Mouse (Mus musculus) embryo, embryonic 10.5 days (tissue): ENCODE results near the gene 1700042G07Rik.

Experiments used
- DNase-seq: peaks from one replicate; pipeline ENCODE4 v3.0.0-alpha.2; 2015; ENCODE audit warnings: low spot score

Gene 1700042G07Rik

GRCm38 (mm10) chr4:116173072-116173471 lies at the start of gene 1700042G07Rik, which contains the start of gene Gm49337:
TSS of gene 1700042G07Rik (plus strand) at chr4:116173372.
TSS of gene Gm49337 (plus strand) at chr4:116173384.
- no peak for DNase-seq

- DNase-seq, result peak; percentile 99
Measured at GRCm38 (mm10) chr4:116123602-116124519, 49.3 kb upstream of the 1700042G07Rik start, which contains the start of the genes Rad54l and Pomgnt1. TSS of gene Rad54l (minus strand) at chr4:116123690. TSS of gene Pomgnt1 (plus strand) at chr4:116123840.

DNA sequence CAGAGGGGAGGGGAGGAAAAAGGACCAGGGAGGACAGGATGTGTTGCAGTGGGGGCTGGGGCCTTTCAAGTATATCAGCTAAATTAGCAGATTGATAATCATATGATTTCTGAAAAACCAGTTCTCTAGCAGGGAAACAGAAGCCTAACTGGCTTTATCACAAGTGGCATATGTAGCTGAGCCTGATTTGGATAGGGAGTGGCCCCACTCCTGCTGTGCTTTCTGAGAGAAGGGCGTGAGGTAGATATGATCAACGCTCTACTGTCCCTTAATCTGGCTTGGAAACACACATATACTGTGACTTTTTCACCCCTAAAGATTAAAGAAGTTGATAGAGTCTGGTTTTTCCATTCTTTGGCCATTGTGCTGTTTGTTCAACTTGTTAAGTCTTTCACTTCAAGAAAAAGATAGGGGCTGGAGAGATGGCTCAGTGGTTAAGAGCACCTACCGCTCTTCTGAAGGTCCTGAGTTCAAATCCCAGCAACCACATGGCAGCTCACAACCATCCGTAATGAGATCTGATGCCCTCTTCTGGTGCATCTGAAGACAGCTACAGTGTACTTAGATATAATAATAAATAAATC lies 47.3 kb upstream of the 1700042G07Rik start:
- no peak for DNase-seq

- no peak for DNase-seq
Measured at GRCm38 (mm10) chr4:116127956-116128355, 45.2 kb upstream of the 1700042G07Rik start.

- DNase-seq, result no peak
Measured at GRCm38 (mm10) chr4:116133126-116133525, 40.0 kb upstream of the 1700042G07Rik start.

GRCm38 (mm10) chr4:116134990-116135389 lies 38.2 kb upstream of the 1700042G07Rik start:
- DNase-seq, result peak; percentile 73

GRCm38 (mm10) chr4:116137421-116137996 lies 35.7 kb upstream of the 1700042G07Rik start:
- no peak for DNase-seq

DNA sequence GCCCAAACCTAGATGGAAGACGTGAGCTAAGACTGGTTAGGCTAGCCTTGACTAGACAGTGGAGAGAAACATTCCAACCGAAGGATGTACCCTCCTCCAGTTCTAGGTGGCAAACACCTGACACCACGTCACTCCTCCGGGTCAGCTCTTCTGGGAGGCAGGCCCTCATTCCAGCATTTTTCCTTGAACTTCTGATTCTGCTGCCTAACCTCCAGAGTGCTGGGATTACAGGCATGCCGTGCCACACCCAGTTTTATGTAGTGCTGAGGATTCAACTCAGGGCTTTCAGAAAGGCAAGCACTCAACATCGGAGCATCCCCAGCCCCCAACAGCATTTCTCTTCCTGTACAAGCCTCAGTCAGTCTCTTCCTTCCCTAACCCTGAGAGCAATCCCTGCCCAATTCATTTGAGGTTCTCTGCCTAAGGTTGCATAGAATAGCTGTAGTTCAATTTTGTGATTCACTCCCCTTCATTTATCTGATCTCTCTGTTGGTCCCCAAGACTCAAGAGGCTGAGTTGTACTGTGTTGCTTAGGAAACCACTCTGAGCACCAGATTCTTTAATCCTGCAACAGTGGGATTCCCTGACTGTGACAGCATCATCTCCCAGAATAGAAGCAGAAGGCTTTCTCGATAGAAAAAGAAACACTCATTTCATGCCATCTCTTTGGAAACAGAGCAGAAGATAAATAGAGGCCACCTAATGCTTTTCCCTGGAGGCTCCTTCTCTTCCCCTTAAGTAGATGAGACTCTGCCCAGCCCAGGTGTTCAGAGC lies 32.2 kb upstream of the 1700042G07Rik start:
- no peak for DNase-seq

GRCm38 (mm10) chr4:116141736-116142135 lies 31.4 kb upstream of the 1700042G07Rik start:
- no peak for DNase-seq

GRCm38 (mm10) chr4:116142269-116142668 lies 30.9 kb upstream of the 1700042G07Rik start:
- DNase-seq, result no peak

- DNase-seq, result no peak
Measured at GRCm38 (mm10) chr4:116143317-116143811, 29.8 kb upstream of the 1700042G07Rik start.

DNA sequence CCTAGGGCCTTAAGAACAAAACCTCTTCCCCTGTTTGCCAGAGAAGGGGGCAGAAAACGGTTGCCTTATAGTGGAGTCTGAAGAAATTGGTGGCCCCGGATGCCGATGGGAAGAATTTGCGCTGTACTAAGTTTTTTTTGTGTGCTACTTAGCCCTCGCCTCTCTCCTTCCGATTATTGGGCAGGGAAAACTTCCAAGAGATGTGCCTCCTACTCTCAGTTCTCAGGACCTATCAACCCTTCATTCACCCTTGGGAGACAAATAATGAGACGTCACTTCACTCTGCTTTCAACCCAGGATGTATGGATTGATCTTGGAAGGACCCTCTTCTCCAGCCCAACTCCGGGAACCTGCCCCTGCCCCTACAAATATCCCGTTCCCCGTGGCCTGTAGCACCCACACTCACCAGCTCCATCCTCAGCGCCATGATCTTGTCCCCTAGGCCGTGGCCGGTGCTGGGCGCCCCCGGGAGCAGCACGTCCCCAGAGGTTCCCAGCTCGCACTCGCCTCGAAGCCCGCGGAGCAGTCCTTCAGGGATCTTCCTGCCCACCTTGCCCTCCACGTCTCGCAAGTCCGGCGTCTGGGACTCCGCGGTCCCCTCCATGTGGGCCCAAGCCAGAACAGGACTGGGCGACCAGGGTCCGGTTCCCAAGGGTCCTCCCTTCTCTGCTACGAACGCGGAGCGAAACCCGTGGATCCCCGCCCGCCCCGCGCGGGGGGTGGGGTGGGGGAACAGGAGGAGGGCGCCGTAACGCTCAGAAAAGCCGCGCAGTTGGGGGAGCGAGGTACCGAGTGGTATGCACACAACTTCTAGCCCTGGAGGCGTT lies 29.1 kb upstream of the 1700042G07Rik start:
- DNase-seq, result peak; percentile 74

DNA sequence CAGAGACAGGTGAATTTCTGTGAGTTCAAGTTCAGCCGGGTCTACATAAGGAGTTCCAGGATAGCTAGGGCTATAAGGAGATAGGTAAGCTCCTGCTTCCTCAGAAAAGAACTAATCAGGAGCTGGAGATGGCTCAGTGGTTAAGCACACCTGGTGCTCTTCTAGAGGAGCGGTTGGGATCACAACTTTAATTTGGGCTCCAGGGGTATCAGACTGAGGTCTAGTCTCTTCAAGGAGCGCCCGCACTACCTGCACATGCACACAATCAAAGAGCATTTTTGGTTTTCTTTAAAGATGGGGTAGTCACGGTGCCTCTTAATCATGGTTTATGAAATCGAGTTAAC lies 23.4 kb upstream of the 1700042G07Rik start:
- DNase-seq, result no peak

- peak; percentile 87 for DNase-seq
Measured at GRCm38 (mm10) chr4:116150156-116150861, 22.9 kb upstream of the 1700042G07Rik start.

DNA sequence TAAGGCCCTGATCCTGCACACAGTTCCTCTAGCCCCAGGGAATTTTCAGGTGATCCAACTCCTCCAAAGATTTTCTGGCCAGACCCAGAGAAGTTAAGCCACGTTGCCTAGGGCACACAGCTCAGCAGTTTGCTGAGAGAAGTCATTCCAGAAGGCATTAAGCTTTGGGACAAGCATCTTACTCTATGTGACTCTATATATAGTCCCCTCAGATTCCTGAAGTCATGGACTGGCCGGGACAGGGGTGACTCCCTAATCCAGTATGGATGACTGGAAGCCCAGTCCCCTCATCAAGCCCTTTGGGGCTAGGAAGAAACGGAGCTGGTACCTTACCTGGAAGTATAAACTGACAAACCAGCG lies 22.3 kb upstream of the 1700042G07Rik start:
- DNase-seq, result no peak

DNA sequence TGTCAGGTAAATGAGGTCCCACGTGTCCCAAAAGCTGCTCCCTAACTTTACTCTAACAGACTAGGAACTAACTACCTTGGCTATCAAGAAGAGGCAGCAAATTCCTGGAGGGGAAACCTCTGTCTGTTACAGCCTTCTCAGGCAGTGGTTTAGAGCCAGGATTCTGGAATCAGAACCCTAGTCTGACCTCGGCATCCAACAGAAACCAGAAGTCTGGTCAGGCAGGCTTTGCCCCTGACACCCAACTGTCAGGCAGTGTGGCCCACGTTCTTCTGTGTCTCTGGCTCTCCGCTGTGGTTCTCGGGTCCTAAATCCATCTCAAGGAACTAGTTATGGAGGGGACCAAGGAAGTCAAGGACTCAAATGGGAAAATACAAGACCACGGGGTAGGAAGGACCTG lies 21.9 kb upstream of the 1700042G07Rik start, which contains the start of gene Lurap1:
Lurap1 (minus strand) TSS at position 101 of the 400 bp plus-strand sequence.
- no peak for DNase-seq

- no peak for DNase-seq
Measured at GRCm38 (mm10) chr4:116152702-116153101, 20.5 kb upstream of the 1700042G07Rik start.

DNA sequence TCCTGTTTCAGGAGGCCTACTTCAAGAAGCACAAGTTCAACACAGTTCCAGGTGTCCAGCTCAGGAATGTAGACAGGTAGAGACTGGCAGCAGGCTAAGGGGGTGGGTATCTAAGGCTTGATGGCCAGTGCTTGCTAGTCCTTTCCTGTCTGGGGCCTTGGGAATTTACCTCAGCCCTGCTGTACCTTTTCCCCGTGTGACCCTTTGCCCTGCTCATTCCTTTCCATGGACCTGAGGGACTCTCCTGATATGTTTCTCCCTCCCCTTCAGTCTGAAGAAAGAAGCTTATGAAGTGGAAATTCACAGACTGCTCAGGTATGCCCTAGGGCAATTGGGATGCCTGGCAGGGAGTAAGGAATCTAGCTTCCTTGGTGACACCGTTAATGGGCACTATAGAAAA lies 15.3 kb upstream of the 1700042G07Rik start:
- no peak for DNase-seq

GRCm38 (mm10) chr4:116159912-116160311 lies 13.3 kb upstream of the 1700042G07Rik start:
- no peak for DNase-seq

- DNase-seq, result no peak
Measured at GRCm38 (mm10) chr4:116160769-116161168, 12.4 kb upstream of the 1700042G07Rik start.
